Mouse (Mus musculus) G1E (cell line): Measurements from ENCODE around the gene Trdmt1.

Source experiments
- CTCF ChIP-seq: IDR thresholded peaks from 2 replicates; pipeline ENCODE4 v1.5.1; 2012; ENCODE audit warnings: low read depth, low read length, inconsistent platforms, mixed read lengths
- GATA1 ChIP-seq: IDR thresholded peaks from 2 replicates; pipeline ENCODE4 v1.6.1; 2012; ENCODE audit warnings: borderline replicate concordance, low read length, inconsistent platforms, mixed read lengths

DNA sequence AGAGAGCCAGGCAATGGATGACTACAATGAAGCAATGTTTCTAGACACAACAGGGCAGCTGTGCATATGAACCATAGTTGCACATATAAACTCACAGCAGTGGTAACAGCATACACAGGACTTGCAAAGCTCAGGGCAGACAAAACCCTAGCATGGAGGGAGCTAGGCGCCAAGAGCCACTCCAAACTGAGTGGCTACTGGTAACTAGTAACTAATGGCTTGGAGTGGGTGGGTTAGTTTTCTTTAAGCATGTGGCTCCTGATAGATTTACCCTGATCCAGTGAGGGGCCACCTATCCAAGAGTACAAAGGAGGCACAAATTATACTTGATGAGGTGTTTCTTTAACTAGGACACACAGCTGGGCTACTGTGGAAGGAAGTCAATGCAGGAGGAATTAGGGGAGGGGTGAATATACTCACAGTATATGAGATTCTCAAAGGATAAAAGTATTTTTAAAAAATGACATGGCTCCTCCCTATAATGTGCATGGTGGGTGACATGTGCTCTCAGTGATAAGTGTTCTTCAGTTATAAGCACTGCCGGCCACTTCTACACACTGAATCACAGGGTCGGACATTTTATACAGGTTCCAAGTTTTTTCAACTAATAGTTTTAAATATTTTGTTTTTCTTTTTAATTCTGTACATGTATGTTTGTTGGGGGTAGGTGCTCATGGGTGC, 15.1 kb downstream of the Trdmt1 start:
- TF ChIP-seq GATA1 (no peak), CTCF (no peak)
